Mouse (Mus musculus) kidney, postnatal 0 days (tissue): ENCODE data around the gene Spns2. TPM values are rescaled to one million over a fixed set of nuclear protein-coding genes. Genes with fewer than 3 reads are reported as not detected.

Source experiments
- ATAC-seq: fragments of 200-750 bp; cut with Nextera tagmentation; replicated peaks from 2 replicates; pipeline ENCODE4 v1.8.0; 2017; ENCODE audit warnings: low read depth, moderate number of reproducible peaks, moderate TSS enrichment, moderate library complexity; ENCODE audit not compliant: low FRiP score
- DNase-seq: peaks from one replicate; pipeline ENCODE4 v3.0.0-alpha.2; 2016; ENCODE audit warnings: low spot score
- H3K27ac ChIP-seq: fragments of 300-500 bp; sonication (generic); 2 replicates; pipeline ENCODE4 v1.5.1; 2014; ENCODE audit warnings: mild to moderate bottlenecking
- H3K27me3 ChIP-seq: fragments of 300-500 bp; sonication (generic); 2 replicates; pipeline ENCODE4 v1.6.1; 2014; ENCODE audit warnings: low read length, mixed read lengths; ENCODE audit not compliant: insufficient read depth
- H3K36me3 ChIP-seq: fragments of 300-500 bp; sonication (generic); 2 replicates; pipeline ENCODE4 v1.6.1; 2014; ENCODE audit warnings: low read length, mixed read lengths; ENCODE audit not compliant: insufficient read depth
- H3K4me1 ChIP-seq: fragments of 300-500 bp; sonication (generic); replicated peaks from 2 replicates; pipeline ENCODE4 v1.6.1; 2014; ENCODE audit warnings: antibody characterized with exemption, low read length, mixed read lengths; ENCODE audit not compliant: insufficient read depth
- H3K4me2 ChIP-seq: fragments of 300-500 bp; sonication (generic); 2 replicates; pipeline ENCODE4 v1.6.1; 2014; ENCODE audit warnings: mild to moderate bottlenecking, low read length, moderate library complexity, mixed read lengths
- H3K4me3 ChIP-seq: fragments of 300-500 bp; sonication (generic); replicated peaks from 2 replicates; pipeline ENCODE4 v1.5.1; 2014; ENCODE audit warnings: low read depth, low read length
- H3K9ac ChIP-seq: fragments of 300-500 bp; sonication (generic); 2 replicates; pipeline ENCODE4 v1.6.1; 2014; ENCODE audit warnings: low read depth, low read length
- H3K9me3 ChIP-seq: fragments of 300-500 bp; sonication (generic); replicated peaks from 2 replicates; pipeline ENCODE4 v1.6.1; 2016; ENCODE audit warnings: low read length, inconsistent platforms, mixed read lengths
- CTCF ChIP-seq: IDR thresholded peaks from 2 replicates; pipeline ENCODE4 v1.5.1; 2016; ENCODE audit warnings: antibody characterized with exemption, low read depth, mild to moderate bottlenecking, moderate library complexity
- WGBS: fragments of 180-500 bp; shearing (Covaris S2); extraction: QIAGEN DNeasy Blood & Tissue Kit; methylation state at CpG from one replicate; pipeline ENCODE4 v1.1.7; 2014; 5-methylcytosine and 5-hydroxymethylcytosine counted together
- polyA plus RNA-seq: library from polyadenylated mRNA; unstranded; fragments of >200 nt; fragmentation: Nextera tagmentation; extraction: Ambion mirVana; gene quantifications from 2 replicates; pipeline ENCODE4 v1.2.1, GENCODE M21; 2015

Gene Spns2
- polyA plus RNA-seq, 1 experiment from 2014 or later: 7.4 TPM

DNA sequence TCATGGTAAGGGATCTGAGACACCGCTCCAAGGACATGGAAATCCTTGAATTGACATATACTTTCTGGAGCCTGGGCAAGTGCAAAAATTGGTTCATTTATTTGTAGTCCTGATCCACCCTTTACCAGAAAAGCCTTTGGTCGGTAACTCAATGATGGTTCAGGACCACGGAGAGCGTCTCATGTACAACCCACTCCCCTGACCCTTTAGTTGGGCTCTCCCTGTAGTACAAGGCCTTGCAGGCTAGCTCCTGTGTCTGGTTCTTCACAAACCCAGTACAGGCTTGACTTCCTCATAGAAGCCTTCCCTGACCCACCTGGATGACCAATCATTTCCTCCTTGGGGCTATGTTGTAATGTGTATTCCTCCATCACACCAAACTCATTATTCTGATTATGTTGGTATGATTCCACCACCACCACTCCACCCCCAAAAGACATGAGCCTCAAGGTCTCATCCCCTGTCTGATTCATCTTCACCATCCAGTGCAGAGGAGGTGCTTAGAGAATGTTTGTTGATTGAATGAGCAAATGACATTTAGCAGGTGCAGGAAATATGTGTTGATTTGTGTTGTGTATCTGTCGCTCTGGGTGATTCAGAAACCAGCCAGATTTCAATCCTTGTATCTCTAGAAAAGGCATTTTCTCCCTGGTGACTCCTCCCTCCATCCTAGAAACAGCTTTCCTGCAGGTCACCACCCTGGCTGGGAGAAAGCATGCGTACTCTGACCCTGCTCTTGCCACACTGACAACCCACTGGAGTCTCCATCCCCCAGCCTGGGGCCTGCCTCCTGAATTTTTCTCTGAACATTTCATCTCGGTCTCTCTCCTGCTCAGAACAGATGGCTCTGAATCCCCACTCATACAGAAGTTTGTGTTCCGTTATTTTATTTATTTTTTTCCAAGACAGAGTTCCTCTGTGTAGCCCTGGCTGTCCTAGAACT is 4.6 kb upstream of the Spns2 start:
- Histone ChIP-seq H3K9ac (no peak overlapping the region), H3K4me3 (no peak overlapping the region), H3K27ac (no peak overlapping the region), H3K4me1 (0 out of 2 replicates have a peak, but pooled peaks cover 10% of the 10 kb centered on the region), H3K4me2 (no peak overlapping the region), H3K36me3 (no peaks in the 10 kb centered on the region), H3K9me3 (no peaks in the 10 kb centered on the region), H3K27me3 (no peaks in the 10 kb centered on the region)
- no peak for ATAC-seq
- DNase-seq: peak; percentile 72
- WGBS: 54% methylated on average over 8 of the region's 8 CpGs
- no peak for TF ChIP-seq CTCF

DNA sequence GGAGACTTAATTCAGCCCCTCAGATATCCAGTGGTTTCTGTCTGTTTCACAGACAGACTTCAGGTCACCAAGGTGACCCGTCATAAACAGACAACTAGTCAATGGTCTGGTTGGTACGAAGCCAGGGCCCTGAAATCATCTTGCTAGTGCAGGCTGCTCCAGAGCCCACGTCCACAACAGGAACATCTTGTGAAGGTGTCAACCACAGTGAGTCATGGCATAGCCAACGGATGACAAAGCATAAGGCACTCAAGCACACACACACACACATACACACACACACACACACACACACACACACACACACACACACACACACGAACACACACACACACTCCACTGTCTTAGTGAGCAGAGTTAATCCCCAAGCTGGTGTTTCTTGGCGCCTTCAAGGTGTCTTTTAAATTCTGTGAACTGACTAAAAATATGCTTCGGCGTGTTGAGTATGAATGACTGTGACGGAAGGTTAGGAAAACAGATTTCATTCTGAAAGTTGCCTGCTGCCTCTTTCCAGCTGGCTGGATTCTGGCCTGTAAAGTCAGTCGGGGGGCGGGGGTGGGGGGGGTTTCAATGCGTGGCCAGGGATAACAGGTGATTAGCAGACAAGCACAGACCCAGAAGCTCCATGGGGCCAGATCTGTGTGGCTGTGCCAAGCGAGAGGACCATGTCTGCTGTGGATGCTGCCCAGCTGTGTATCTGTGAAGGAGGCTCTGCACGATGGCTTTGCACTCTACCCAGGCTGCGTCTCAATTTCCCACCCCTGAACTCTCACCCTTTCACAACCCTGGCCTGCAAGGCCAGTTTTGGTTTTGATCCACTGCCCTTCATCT is 1.6 kb upstream of the Spns2 start:
- Histone ChIP-seq H3K27ac (no peak overlapping the region), H3K9me3 (no peaks in the 10 kb centered on the region), H3K4me2 (no peak overlapping the region), H3K27me3 (no peaks in the 10 kb centered on the region), H3K4me3 (no peak overlapping the region), H3K36me3 (no peaks in the 10 kb centered on the region), H3K9ac (no peak overlapping the region), H3K4me1 (0 out of 2 replicates have a peak, but pooled peaks cover 8% of the 10 kb centered on the region)
- DNase-seq (no peak), ATAC-seq (no peak)
- 61% methylated on average over 15 of the region's 15 CpGs for WGBS
- TF ChIP-seq CTCF: no peak

DNA sequence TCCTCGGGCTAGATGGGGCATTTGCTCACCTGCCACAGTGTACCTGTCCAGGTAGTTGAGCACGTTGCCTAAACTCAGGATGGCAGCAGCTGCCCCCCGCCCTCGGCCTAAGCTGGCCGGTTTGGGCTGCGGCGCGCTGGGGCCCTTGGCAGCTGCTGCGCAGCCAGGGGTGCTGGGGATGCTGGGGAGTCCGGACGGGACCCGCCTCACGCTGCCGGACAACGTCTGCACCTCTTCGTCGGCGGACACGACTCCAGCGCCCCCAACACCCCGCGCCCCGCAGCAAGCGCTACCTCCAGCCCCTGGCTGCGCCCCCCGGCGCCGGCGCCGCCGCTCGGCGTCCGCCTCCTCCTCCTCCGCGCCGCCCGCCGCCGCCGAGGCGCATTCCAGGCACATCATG is 307 bp downstream of the Spns2 start:
- H3K4me3 ChIP-seq: peak overlapping the region; percentile 64
- DNase-seq (no peak), ATAC-seq (0 out of 2 replicates have a peak, but pooled peaks have one; percentile 3)
- no peaks in the 10 kb centered on the region for H3K36me3 ChIP-seq
- no peak for TF ChIP-seq CTCF
- 0 out of 2 replicates have a peak, but pooled peaks cover 8% of the 10 kb centered on the region for H3K4me1 ChIP-seq
- WGBS: under 1% methylated on average over 30 of the region's 42 CpGs
- H3K27ac ChIP-seq: no peak overlapping the region
- H3K9ac ChIP-seq: peak overlapping the region; percentile 49
- no peaks in the 10 kb centered on the region for H3K9me3 ChIP-seq
- H3K27me3 ChIP-seq: no peaks in the 10 kb centered on the region
- peak overlapping the region; percentile 98 for H3K4me2 ChIP-seq

DNA sequence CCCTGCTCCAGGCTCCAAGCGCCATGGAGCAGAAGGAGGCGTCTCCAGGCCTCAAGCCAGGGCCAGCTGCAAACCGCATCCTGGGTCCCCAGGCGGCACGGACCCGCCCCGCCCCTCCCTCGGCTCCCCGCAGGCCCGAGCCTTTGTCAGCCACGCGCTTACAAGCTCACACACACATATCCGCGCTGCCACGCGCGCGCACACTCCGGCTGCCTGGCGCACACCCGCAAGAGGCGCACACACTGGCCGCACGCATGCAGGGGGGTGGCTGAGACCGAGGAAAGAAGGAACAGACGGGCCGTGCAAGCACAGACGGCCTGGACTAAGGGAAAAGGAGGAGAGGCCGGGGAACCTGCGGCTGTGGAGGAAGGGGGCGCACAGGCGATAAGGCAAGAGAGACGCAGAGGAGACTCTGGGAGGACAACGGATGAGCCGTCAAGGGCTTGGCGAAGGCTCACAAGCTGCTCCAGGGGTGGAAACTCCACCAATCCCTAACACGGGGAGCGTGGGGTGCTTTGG is 892 bp downstream of the Spns2 start:
- Histone ChIP-seq H3K9ac (peak overlapping the region; percentile 49), H3K9me3 (no peaks in the 10 kb centered on the region), H3K4me1 (0 out of 2 replicates have a peak, but pooled peaks cover 8% of the 10 kb centered on the region), H3K36me3 (no peaks in the 10 kb centered on the region), H3K4me2 (peak overlapping the region; percentile 98), H3K27me3 (no peaks in the 10 kb centered on the region), H3K27ac (0 out of 2 replicates have a peak overlapping the region, but pooled peaks have one; percentile 2), H3K4me3 (peak overlapping the region; percentile 64)
- ATAC-seq (no peak), DNase-seq (peak; percentile 46)
- WGBS: 1% methylated on average over 38 of the region's 38 CpGs
- TF ChIP-seq CTCF: no peak

DNA sequence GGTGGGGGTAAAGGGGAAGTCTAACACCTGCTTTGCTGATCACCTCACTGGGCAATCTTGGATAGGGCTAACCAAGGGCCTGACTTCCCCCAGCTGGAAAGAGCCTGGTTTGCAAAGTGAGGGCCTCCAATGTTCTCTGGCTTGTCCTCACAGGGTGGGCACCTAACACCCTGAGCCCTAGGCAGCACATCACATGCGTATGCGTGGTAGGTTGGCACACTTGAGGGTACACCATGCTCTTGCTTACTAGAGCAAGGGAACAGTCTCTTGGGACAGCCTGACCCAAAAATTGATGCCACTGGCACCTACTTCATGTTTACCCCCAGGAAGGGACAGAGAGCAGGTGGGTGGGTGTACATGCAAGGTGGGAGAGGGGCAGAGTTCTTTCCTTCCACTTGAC is 2.0 kb downstream of the Spns2 start:
- Histone ChIP-seq H3K9me3 (no peaks in the 10 kb centered on the region), H3K4me1 (0 out of 2 replicates have a peak, but pooled peaks cover 8% of the 10 kb centered on the region), H3K36me3 (no peaks in the 10 kb centered on the region), H3K4me3 (no peak overlapping the region), H3K9ac (no peak overlapping the region), H3K4me2 (peak overlapping the region; percentile 14; the same call in 1 of the 2 replicates), H3K27ac (no peak overlapping the region), H3K27me3 (no peaks in the 10 kb centered on the region)
- no peak for TF ChIP-seq CTCF
- no peak for ATAC-seq
- WGBS: 94% methylated on average over 2 of the region's 2 CpGs
- no peak for DNase-seq

DNA sequence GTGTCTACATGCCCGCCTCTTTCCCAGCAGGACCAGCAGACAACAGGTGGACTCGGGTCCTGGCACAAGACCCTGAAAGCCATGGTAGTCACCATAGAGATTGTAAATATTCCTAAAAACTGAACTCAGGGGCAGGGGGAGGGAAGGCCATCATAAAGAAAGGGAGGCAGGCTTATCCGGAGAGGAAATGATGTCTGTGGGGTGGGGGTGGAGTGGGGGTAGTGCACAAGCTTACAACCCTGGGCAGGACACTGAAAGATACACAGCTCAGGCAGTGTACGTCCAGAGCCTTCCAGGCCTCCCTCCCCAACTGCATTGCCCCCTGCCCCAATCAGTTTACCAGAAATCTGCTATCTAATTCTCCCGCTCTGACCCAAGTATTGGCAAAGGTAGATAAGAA is 2.5 kb downstream of the Spns2 start:
- no peak overlapping the region for H3K4me3 ChIP-seq
- H3K9ac ChIP-seq: no peak overlapping the region
- H3K9me3 ChIP-seq: no peaks in the 10 kb centered on the region
- H3K27me3 ChIP-seq: no peaks in the 10 kb centered on the region
- no peak overlapping the region for H3K27ac ChIP-seq
- H3K36me3 ChIP-seq: no peaks in the 10 kb centered on the region
- DNase-seq (no peak), ATAC-seq (no peak)
- peak overlapping the region; percentile 14; the same call in 1 of the 2 replicates for H3K4me2 ChIP-seq
- TF ChIP-seq CTCF: no peak
- WGBS: 52% methylated on average over 5 of the region's 5 CpGs
- 0 out of 2 replicates have a peak, but pooled peaks cover 8% of the 10 kb centered on the region for H3K4me1 ChIP-seq
